ENCODE assay signal across 22 mouse cellular contexts in the genomic region with DNA sequence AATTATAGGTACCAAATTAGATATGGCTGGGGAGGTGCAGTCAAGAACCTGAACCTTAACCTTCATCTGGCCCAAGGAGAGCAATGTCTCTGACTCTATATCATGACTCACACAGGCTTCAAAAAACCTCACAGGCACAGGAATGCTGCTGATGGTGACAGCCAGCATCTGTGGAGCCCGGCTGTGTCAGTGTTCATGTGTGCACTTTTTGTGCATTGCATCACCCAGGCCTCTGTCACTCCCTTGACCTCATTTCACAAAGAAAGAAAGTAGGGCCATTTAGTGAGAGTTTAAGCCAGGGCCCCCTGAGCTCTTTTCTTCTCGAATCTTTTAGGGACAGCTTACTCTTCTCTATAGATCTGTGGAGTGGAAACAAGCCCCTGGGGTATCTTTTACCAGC. TPM values are rescaled to one million over a fixed set of nuclear protein-coding genes. Genes with fewer than 3 reads are reported as not detected.
DNase-seq lines count a peak whose midpoint lies in the region; ATAC-seq and TF ChIP-seq lines count a peak whose summit lies in the region.
"Had no signal": no experiment of that assay in that cellular context is flagged by ENCODE, and none has a peak within 500 bp of the region (broad histone marks: within the 10 kb centered on the region; RNA-seq: fewer than 3 reads in every experiment).

No protein-coding gene starts in this region.

- H3K4me2 ChIP-seq in liver, postnatal 0 days (ENCODE audit: low read depth, low read length), result no peak overlapping the region
- no peak overlapping the region for H3K4me2 ChIP-seq in liver, embryonic 12.5 days
- H3K4me2 ChIP-seq: forebrain, embryonic 13.5 days; hindbrain, embryonic 12.5 days had no signal

- ATAC-seq in liver, postnatal 0 days, result peak; percentile 62; the same call in 1 of the 2 replicates
- ATAC-seq in liver, embryonic 12.5 days, result no peak
- ATAC-seq: forebrain, embryonic 13.5 days; hindbrain, embryonic 16.5 days; inflammation-experienced regulatory T-cells, adult 6 months had no signal

- DNase-seq in liver, postnatal 0 days, result no peak
- DNase-seq in adrenal gland, adult 2 months, result peak; percentile 62
- DNase-seq in adrenal gland, postnatal 25 days, result peak; percentile 27
- DNase-seq in yolk sac, embryonic 10.5 days (ENCODE audit: low spot score), result no peak
- no peak for DNase-seq in kidney, adult 18-20 months
- DNase-seq in heart, adult 2 months, result no peak
- DNase-seq: cerebellum, adult 2 months; cerebellum, postnatal 10 days; forebrain, postnatal 0 days; gastrocnemius, postnatal 36 days; heart, adult 11 months; heart, postnatal 10 days; heart, postnatal 4 days had no signal

- 33% methylated on average over 2 of the region's 2 CpGs for WGBS in liver, postnatal 0 days (ENCODE audit: insufficient replicate concordance)
- 43% methylated on average over 2 of the region's 2 CpGs for WGBS in liver, embryonic 12.5 days (ENCODE audit: insufficient replicate concordance)
- WGBS in heart, adult 2 months, result 37% methylated on average over 2 of the region's 2 CpGs

- H3K9ac ChIP-seq in liver, postnatal 0 days (replicated peaks), result no peak overlapping the region
- H3K9ac ChIP-seq in liver, embryonic 12.5 days, result no peak overlapping the region
- no peak overlapping the region for H3K9ac ChIP-seq in heart, adult 2 months (ENCODE audit: low read depth, low read length)
- H3K9ac ChIP-seq: forebrain, embryonic 13.5 days; forebrain, postnatal 0 days; hindbrain, embryonic 12.5 days had no signal

- TF ChIP-seq CTCF in liver, postnatal 0 days (IDR thresholded peaks at IDR 0.05; ENCODE audit: low read depth), result no peak
- TF ChIP-seq CTCF in heart, adult 2 months (IDR thresholded peaks at IDR 0.05), result no peak

- H3K27me3 ChIP-seq in liver, postnatal 0 days (ENCODE audit: insufficient read depth, low read length), result no peaks in the 10 kb centered on the region
- H3K27me3 ChIP-seq in liver, embryonic 12.5 days (replicated peaks), result no peaks in the 10 kb centered on the region
- H3K27me3 ChIP-seq in heart, adult 2 months (ENCODE audit: control insufficient read depth, insufficient read depth, low read length), result no peaks in the 10 kb centered on the region
- H3K27me3 ChIP-seq: CH12.LX; hindbrain, embryonic 12.5 days had no signal

- TF ChIP-seq EP300 in liver, postnatal 0 days (IDR thresholded peaks at IDR 0.05; ENCODE audit: low read depth), result no peak
- TF ChIP-seq EP300 in heart, adult 2 months (IDR thresholded peaks at IDR 0.05; ENCODE audit: insufficient read depth, low read depth, low read length), result no peak

- H3K36me3 ChIP-seq in liver, postnatal 0 days (replicated peaks; ENCODE audit: insufficient read depth, low read length), result peaks cover 10% of the 10 kb centered on the region; the same call in 1 of the 2 replicates
- no peaks in the 10 kb centered on the region for H3K36me3 ChIP-seq in liver, embryonic 12.5 days
- H3K36me3 ChIP-seq in heart, adult 2 months (ENCODE audit: control insufficient read depth, insufficient read depth, low read length), result no peaks in the 10 kb centered on the region
- H3K36me3 ChIP-seq: embryonic facial prominence, embryonic 10.5 days; heart, embryonic 10.5 days; hindbrain, embryonic 12.5 days had no signal

- H3K9me3 ChIP-seq in liver, postnatal 0 days (ENCODE audit: low read length), result no peaks in the 10 kb centered on the region
- H3K9me3 ChIP-seq in liver, embryonic 12.5 days (replicated peaks), result no peaks in the 10 kb centered on the region
- H3K9me3 ChIP-seq: embryonic facial prominence, embryonic 10.5 days; forebrain, embryonic 13.5 days; heart, embryonic 10.5 days; hindbrain, embryonic 12.5 days had no signal

- no peaks in the 10 kb centered on the region for H3K79me2 ChIP-seq in heart, adult 2 months (replicated peaks; ENCODE audit: control insufficient read depth, insufficient read depth, low read length)

- intact Hi-C loops in heart, adult 2 months (cut with DNase I), result no loop called here

- no peak overlapping the region for H3K4me3 ChIP-seq in liver, postnatal 0 days (ENCODE audit: low read depth, low read length)
- H3K4me3 ChIP-seq in liver, embryonic 12.5 days, result no peak overlapping the region
- H3K4me3 ChIP-seq in heart, adult 2 months, result no peak overlapping the region
- H3K4me3 ChIP-seq: embryonic facial prominence, embryonic 10.5 days; forebrain, embryonic 13.5 days; heart, embryonic 10.5 days; hindbrain, embryonic 12.5 days had no signal

- no peak overlapping the region for H3K27ac ChIP-seq in liver, postnatal 0 days (ENCODE audit: low read depth)
- H3K27ac ChIP-seq in liver, embryonic 12.5 days, result no peak overlapping the region
- H3K27ac ChIP-seq in heart, adult 2 months, result no peak overlapping the region
- H3K27ac ChIP-seq: embryonic facial prominence, embryonic 10.5 days; forebrain, embryonic 13.5 days; heart, embryonic 10.5 days; hindbrain, embryonic 12.5 days had no signal

- no peaks in the 10 kb centered on the region for H3K4me1 ChIP-seq in liver, postnatal 0 days (ENCODE audit: insufficient read depth)
- H3K4me1 ChIP-seq in liver, embryonic 12.5 days, result no peaks in the 10 kb centered on the region
- no peaks in the 10 kb centered on the region for H3K4me1 ChIP-seq in heart, adult 2 months (ENCODE audit: control insufficient read depth, insufficient read depth, low read length)
- H3K4me1 ChIP-seq: heart, embryonic 10.5 days; hindbrain, embryonic 12.5 days had no signal

- TF ChIP-seq POLR2A in heart, adult 2 months (IDR thresholded peaks at IDR 0.05; ENCODE audit: insufficient read depth, low read depth, low read length), result no peak

RNA-seq across cellular contexts. Expression of a gene that starts 9.4 kb away (rescaled TPM):
- polyA plus RNA-seq in liver, postnatal 0 days (2015; fragmentation: Nextera tagmentation; extraction: Ambion mirVana), result 23.6 and 25.8 TPM in 2 replicates
- polyA plus RNA-seq in liver, embryonic 12.5 days (2016; fragmentation: Nextera tagmentation; extraction: Ambion mirVana), result 0.87 and 0.94 TPM in 2 replicates
- total RNA-seq in adrenal gland, adult 2 months (2021), result under 1 TPM; 0.48 to 0.95 TPM
- polyA plus RNA-seq in adrenal gland, adult 2 months (2012; rRNA removed), result 0.36 and 0.44 TPM in 2 replicates
- 0.36 and 1.1 TPM in 2 replicates for total RNA-seq in adrenal gland, postnatal 25 days (2021)
- not detected for total RNA-seq in heart, adult 2 months (2021)
- polyA plus RNA-seq in heart, adult 2 months (2012; rRNA removed), result 0.18 and 0.23 TPM in 2 replicates
- total RNA-seq: heart, postnatal 10 days had no signal
- polyA plus RNA-seq: heart, embryonic 14.5 days; inflammation-experienced regulatory T-cells, adult 6 months had no signal

RNA-seq across cellular contexts. Expression of a gene that starts 52.2 kb away (rescaled TPM):
- 77.9 and 84.7 TPM in 2 replicates for polyA plus RNA-seq in liver, postnatal 0 days (2015; fragmentation: Nextera tagmentation; extraction: Ambion mirVana)
- 15.6 and 17.7 TPM in 2 replicates for polyA plus RNA-seq in liver, embryonic 12.5 days (2016; fragmentation: Nextera tagmentation; extraction: Ambion mirVana)
- total RNA-seq in adrenal gland, adult 2 months (2021), result 1 to 10 TPM; 1.1 to 2.5 TPM
- 1.6 and 1.9 TPM in 2 replicates for polyA plus RNA-seq in adrenal gland, adult 2 months (2012; rRNA removed)
- 1.4 and 2.3 TPM in 2 replicates for total RNA-seq in adrenal gland, postnatal 25 days (2021)
- total RNA-seq in heart, adult 2 months (2021), result under 1 TPM in 1 of 2 experiments, not detected in 1; 0.10 TPM
- 0.59 TPM in 2 replicates for polyA plus RNA-seq in heart, adult 2 months (2012; rRNA removed)

Comparison
In these comparisons a context has a peak if more than half of its experiments do, and no peak if none do; other contexts are left out.
1. RNA of a gene that starts 9.4 kb away (polyA plus RNA-seq): 23.6 to 25.8 TPM in liver, postnatal 0 days; 0.87 to 0.94 TPM in liver, embryonic 12.5 days, 0.36 to 0.44 TPM in adrenal gland, adult 2 months and 0.18 to 0.23 TPM in heart, adult 2 months; every median in the first group is over 10 times any median in the second.
2. DNase-seq: peak in adrenal gland, adult 2 months (single experiment) and adrenal gland, postnatal 25 days (single experiment); none in liver, postnatal 0 days (single experiment), yolk sac, embryonic 10.5 days (single experiment), kidney, adult 18-20 months (single experiment) and heart, adult 2 months (0 of 2).